Mouse (Mus musculus) adrenal gland, postnatal 14 days (tissue): Measurements from ENCODE around the gene Hirip3. TPM values are rescaled to one million over a fixed set of nuclear protein-coding genes. Genes with fewer than 3 reads are reported as not detected.

Experiments
- DNase-seq: peaks from one replicate; pipeline ENCODE4 v3.0.0; 2021; ENCODE audit warnings: mixed read lengths
- long read RNA-seq, 2 experiments: library from polyadenylated mRNA; stranded (forward); transcript quantifications; one replicate each; pipeline ENCODE4 v2.0.0; 2021
- total RNA-seq: library from RNA; stranded (reverse); gene quantifications from 2 replicates; pipeline ENCODE4 v1.2.3, GENCODE M21; 2021

Gene Hirip3
- 24.1 and 30.2 TPM in 2 replicates for total RNA-seq
- long read RNA-seq, experiment 1, transcript Hirip3-201 (7 exons, 2,766 nt) = major isoform, 9 of 19 reads
- long read RNA-seq, experiment 1, partial matches to known transcripts = 3 of 19 reads
- long read RNA-seq, experiment 1, other reads (novel, unspliced or antisense) = 7 of 19 reads
- long read RNA-seq, experiment 2, partial matches to known transcripts = 3 of 8 reads
- long read RNA-seq, experiment 2, other reads (novel, unspliced or antisense) = 1 of 8 reads

- peak; percentile 97 for DNase-seq
These were observed at the start of gene Hirip3 for GRCm38 (mm10) chr7:126861429-126862130. Hirip3 (plus strand) TSS chr7:126861972.

DNA sequence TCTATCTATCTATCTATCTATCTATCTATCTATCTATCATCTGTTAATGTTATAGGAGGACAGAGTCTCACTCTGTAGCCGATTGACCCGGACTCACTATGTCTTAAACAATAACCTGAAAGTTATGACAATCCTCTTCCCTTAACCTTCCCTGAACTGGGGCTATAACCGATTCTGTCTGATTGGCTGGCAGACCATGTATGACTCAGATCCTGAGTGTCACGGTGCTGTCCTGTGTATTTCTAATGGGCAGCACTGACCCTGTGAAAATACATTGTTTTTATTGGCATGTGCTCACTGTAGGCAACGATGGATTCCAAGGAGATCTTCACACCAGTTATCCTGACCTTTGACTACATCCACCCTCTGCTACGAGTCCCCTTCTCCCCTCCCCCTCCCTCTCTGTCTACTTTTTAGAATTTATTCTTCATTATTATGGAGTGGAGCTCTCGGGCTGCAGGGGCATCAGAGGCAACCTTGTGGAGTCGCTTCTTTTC, 46.0 kb upstream of the Hirip3 start:
- DNase-seq = peak; percentile 29

- DNase-seq = peak; percentile 58
These were observed 45.3 kb upstream of the Hirip3 start for GRCm38 (mm10) chr7:126816494-126816893.

DNA sequence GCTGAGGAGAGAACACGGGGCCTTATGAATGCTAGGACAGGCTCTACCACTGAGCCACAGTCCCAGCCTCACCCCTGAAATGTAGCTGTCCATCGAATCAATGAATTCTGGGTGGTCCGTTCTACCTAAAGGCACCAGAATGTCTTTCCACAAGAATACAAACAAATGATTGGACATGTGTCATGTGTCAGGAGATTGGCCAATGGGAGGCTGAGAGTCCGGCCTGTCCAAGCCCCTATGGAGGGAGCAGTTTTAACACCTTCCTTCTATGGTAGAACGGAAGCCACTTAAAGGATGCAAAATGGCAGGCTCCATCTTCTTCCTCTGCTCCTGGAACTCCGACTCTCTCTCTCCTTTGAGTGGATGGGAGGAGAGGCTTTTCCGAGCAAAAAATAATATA, 44.2 kb upstream of the Hirip3 start:
- no peak for DNase-seq

DNA sequence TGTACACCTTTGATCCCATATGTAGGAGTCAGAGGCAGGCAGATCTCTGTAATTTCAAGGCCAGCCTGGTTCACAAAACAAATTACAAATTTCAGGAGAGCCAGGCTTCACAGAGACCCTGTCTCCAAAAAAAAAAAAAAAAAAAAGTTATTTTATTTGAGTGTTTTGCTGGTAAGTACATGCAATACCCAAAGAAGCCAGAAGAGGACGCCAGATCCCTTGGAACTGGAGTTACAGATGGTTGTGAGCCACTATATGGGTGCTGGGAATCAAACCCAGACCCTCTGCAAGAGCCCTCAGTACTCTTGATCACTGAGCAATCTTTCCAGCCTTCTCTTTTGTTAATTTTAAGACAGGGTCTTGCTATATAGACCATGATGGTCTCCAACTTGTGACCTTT, 43.0 kb upstream of the Hirip3 start:
- no peak for DNase-seq

GRCm38 (mm10) chr7:126821835-126822511, 39.8 kb upstream of the Hirip3 start:
- DNase-seq = peak; percentile 93

DNA sequence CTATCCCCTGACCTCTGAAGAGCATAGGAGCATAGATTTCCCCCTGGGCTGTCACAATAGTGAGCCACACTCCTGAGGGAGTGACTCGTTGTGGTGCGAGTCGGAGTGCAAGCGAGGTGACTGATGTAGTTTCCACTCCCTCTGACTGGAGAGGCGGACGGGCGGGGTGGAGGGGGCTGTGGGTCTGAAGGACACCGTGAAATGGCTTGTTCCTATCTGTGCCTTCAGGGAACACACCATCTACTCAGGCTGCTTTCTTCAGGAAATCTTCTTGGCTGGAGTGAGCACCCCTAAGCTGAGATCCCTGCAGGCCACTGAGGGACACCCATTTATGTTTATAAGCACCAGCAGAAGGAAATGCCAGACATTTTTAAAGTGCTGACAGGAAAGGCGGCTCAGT, 39.0 kb upstream of the Hirip3 start:
- DNase-seq = peak; percentile 82

DNA sequence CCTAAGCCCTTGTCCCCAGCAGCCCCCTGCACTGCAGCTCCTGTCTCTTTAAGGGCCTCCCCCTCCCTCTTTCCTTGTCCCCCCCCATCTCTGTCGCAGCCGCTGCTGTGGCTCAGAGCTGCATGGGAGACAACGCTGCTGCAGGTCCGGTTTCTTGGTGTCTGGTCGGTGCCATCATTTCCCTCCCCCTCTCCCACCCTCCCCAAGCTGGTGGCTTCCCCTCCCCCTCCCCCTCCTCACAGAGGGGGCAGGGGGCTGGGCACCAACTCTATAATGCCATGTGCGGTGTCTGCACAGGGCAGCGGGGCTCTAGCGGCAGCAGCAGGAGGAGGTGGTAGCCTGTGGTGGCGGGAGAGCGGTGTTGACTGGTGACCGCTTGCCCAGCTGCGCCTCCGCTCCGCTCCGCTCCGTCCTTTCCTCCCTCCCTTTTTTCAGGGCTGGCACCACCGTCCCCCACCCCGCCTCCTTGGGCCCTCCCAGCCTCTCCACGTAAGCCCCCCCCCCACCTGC, 38.5 kb upstream of the Hirip3 start:
- DNase-seq = peak; percentile 48

GRCm38 (mm10) chr7:126823940-126824339, 37.8 kb upstream of the Hirip3 start:
- no peak for DNase-seq

DNA sequence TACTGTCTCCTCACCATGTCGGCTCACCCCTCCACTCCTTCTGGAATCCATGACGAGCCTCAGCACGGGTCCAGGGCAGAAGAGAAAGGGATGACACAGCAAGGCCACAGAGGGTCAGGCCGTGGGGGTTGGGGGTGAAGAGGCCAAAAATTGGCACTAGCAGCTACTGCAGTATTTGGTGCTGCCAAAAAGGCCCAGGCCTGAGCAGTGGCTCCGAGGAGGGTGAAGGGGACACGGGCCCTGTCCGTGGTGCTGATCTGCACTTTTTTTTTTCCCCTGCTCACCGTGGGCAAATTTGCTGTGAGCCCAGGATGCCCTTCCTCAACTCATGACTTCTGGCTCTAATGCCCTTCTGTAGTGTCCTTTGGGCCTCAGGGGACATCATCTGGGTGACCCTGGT, 36.4 kb upstream of the Hirip3 start:
- peak; percentile 69 for DNase-seq

DNA sequence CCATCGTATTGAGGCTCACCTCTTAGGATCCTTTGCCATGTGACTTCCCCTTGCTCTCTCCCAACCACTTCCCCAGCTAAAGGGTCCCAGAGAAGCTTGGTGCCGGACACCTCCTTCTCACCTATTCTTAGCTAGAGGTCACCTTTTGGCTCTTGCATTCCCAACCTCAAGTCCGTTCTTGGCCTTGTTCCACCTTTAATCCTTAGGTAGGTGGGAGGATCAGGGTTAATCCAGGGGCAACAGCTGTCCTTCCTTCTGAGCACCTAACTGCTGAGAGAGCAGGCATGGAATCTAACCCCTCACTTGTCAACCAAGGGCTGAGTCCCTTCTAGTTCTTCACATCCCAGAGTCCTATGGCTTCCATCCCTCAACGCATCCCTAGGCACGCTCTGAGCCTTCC, 35.8 kb upstream of the Hirip3 start:
- DNase-seq = no peak

GRCm38 (mm10) chr7:126831539-126831938, 30.2 kb upstream of the Hirip3 start, which contains the start of gene 4930451I11Rik:
4930451I11Rik (minus strand) TSS chr7:126831639.
- DNase-seq = no peak

- peak; percentile 90 for DNase-seq
These were observed 29.7 kb upstream of the Hirip3 start for GRCm38 (mm10) chr7:126832036-126832598.

DNA sequence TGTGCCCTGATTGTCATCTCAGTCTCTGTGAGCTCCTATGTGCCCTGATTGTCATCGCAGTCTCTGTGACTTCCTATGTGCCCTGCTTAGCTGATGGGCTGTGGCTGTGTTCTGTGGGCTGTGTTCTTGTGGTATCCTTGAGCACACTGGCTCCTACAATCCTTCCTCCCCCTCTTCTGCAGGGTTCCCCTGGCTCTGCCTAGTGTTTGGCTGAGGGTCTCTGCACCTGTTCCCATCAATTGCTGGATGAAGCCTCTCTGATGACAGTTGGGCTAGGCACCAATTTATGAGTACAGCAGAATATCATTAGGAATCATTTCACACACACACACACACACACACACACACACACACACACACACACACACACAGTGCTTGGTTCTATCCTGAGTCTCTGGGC, 28.5 kb upstream of the Hirip3 start:
- no peak for DNase-seq

DNA sequence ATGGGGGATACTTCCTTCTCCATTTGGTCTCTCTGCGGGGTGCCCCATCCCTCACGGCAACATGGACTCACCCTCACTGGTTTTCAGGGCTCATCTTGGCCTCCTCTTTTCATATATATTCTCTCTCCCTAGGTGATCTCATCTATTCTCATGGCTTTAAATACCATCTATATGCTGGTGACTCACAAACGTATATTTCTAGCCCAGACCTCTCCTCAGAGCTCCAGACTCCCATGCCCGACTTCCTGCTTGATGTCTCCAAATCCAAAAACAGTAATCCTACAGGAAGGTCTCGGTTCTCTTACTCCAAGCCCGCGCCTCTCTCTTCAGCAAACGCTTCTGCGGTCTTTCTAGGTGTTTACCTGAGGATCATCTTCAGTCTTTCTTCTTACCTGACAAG, 18.5 kb upstream of the Hirip3 start:
- no peak for DNase-seq

DNA sequence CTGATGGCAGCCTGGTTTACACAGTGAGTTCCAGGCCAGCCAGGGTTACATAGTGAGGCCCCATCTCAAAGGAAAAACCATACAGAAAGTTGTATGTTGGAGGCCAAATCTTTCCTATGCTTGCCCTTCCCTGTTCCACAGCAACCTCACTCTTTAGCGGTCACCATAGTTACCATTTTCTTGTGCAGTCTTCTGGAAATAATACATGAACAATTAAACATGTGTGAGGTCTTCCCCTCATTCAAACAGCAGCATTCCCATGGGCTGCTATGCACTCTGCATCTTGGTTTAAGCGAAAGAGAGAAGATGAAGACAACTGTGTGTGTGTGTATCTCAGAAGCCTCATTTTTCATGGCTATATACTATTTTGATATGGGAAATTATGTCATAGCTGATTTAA, 16.3 kb upstream of the Hirip3 start:
- no peak for DNase-seq

DNA sequence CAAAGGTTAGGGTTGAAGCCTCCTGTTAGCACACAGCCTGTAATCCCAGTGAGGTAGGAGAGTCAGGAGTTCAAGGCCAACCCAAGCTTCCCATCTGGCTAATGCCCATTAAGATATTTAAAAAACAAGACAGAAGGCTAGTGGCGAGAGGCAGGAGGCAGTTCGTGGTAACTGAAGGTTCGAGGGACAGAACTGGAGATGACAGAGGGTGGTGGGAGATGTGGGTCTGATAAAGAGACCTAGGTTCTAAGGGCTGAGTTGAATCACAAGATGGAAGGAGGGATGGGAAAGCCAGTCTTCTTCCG, 14.7 kb upstream of the Hirip3 start, which contains the start of gene Doc2a:
Doc2a (plus strand) TSS at position 301 of the 305 bp plus-strand sequence.
- DNase-seq = no peak

DNA sequence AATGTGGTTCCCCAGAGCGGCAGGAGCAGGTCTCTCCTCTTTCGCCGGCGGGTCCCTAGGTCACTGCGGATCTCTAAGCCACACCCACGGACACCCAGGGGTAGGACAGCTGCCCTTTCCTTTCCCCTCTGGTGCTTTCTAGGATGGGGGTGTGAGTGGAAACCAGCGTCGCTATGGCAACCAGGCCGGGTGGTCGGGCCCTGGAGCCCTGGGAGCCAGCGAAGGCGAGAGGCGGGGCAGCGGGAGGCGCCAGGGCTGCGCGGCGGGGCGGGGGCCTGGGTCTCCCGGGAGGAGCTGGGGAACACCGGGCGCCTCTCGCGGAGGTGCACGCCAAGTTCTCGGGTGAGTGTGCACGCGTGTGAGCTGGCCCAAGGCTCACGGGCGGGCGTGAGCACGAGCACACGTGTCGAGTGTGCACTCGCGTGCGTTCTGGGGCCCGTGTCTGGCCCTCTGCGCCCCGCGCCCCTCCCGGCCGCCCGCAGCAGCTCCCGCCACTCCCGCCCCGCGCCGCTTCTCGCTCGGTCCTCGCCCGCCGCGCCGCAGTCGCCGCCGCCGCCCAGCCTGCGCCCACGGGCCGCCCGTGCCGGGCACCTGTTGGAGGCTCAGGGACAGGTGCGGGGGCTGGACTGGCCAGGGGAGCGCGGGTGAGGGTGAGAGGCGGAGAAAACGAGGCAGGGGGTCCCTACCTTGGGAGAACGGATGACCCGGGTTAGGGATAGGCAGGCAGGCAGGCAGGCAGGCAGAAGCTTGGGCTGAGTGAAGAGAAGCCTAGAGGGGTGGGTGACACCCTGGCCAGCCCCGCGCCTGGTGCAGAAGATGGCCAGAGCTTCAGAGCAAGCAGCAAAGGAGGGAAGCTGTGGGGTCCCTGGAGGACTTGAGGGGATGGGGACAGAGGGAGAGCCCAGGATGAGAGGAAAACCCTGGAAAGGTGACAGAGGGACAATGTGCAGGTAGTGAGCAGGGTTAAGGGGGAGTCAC, 14.1 kb upstream of the Hirip3 start:
- DNase-seq = peak; percentile 47

DNA sequence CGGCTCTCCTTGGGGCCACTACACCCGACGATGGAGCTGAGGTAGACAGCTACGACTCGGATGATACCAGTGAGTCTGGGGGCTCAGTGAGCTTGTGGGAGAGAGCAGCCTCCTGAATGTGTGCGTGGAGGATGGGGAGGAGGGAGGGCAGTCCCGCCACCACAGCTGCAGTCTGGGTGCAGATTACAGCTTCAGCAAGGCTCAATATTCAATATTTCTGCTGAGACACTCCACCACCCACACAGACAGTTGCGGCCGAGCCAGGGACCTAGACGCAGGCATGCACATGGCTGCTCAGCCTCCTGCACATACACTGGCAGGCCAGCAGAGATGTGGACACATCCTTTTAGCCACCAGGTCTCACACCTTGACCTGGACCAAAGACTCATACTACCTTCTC, 13.0 kb upstream of the Hirip3 start:
- no peak for DNase-seq

GRCm38 (mm10) chr7:126850161-126850560, 11.6 kb upstream of the Hirip3 start:
- no peak for DNase-seq

DNA sequence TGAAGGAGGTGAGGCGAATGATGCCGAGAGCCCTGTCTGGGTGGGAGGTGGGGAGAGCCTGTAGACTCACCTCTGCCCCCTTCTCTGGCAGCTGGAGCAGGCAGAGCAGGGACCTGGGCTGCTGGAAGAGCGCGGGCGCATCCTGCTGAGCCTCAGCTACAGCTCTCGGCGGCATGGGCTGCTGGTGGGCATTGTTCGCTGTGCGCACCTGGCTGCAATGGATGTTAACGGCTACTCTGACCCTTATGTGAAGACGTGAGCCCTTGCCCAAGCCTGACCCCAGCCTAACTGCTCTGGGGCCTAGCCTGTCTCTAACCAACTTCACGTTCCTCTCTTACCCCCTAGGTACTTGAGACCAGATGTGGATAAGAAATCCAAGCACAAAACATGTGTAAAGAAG, 10.6 kb upstream of the Hirip3 start:
- DNase-seq = no peak

DNA sequence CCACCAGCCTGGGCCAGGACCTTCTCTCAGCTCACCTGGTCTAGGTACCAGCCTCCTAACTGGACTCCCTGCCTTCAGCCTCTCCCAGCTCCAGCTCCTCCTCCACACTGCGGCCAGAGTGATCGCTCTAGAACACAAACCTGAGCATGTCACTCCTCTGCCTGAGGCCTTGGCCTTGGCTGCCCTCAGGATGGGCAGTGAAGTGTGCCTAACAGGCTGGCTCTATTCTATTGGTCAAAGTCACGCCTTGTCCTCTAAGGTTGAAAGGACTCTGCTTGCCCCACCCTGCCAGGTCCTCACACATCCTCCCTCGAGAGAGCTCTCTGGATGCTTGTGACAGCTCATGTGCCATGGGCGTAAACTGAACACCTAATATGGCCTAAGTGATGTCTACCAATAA, 8.3 kb upstream of the Hirip3 start:
- DNase-seq = no peak
